Mouse (Mus musculus) CH12.LX (cell line): ENCODE measurements at regions not wholly inside any gene's neighbourhood (a gene's known extent, or its start where the extent isn't known, plus 50 kb on each side); places are given as distances from the start of the nearest gene placed in this dataset.

ENCODE experiments used
- DNase-seq: peaks from one replicate; pipeline ENCODE4 v3.0.0-alpha.2; 2013; ENCODE audit errors: extremely low read depth
- H3K27ac ChIP-seq: 2 replicates; pipeline ENCODE4 v1.5.1; 2012; ENCODE audit warnings: low read depth, mild to moderate bottlenecking, control low read depth, moderate library complexity; ENCODE audit not compliant: insufficient read depth
- H3K27me3 ChIP-seq: replicated peaks from 2 replicates; pipeline ENCODE3; 2012; ENCODE audit warnings: inconsistent platforms
- H3K36me3 ChIP-seq, 2 experiments: replicated peaks in 1 of 2; 2 replicates each; pipeline versions ENCODE3 to v1.6.1; 2012; ENCODE audit warnings: inconsistent platforms in 1 of 2, low read length in 1 of 2, mild to moderate bottlenecking in 1 of 2, mixed read lengths in 1 of 2, moderate library complexity in 1 of 2; ENCODE audit not compliant: control insufficient read depth in 1 of 2, insufficient read depth in 1 of 2
- H3K4me1 ChIP-seq, 2 experiments: 2 replicates each; pipeline ENCODE4 v1.6.1; 2012; ENCODE audit warnings: inconsistent platforms in 1 of 2, moderate library complexity in 1 of 2; ENCODE audit not compliant: insufficient read depth in 2 of 2, control insufficient read depth in 1 of 2
- H3K4me2 ChIP-seq: 2 replicates; pipeline ENCODE4 v1.6.1; 2012; ENCODE audit warnings: low read depth, mild to moderate bottlenecking, control low read depth; ENCODE audit not compliant: poor library complexity, insufficient read depth, severe bottlenecking
- H3K4me3 ChIP-seq, 3 experiments: fragments of 150-350 bp in 1 of 3; sonication (generic) in 1 of 3; replicated peaks in 1 of 3; 2 replicates each; pipeline versions ENCODE3 to v1.5.1; 2011 to 2012; ENCODE audit warnings: low read depth in 2 of 3, low read length in 2 of 3, mild to moderate bottlenecking in 2 of 3, moderate library complexity in 2 of 3, control low read depth in 1 of 3, improper control_type of control experiment in 1 of 3, inconsistent platforms in 1 of 3, mixed read lengths in 1 of 3; ENCODE audit not compliant: poor library complexity in 1 of 3
- H3K79me2 ChIP-seq: replicated peaks from 2 replicates; pipeline ENCODE4 v1.6.1; 2012; ENCODE audit warnings: mild to moderate bottlenecking, moderate library complexity; ENCODE audit not compliant: control insufficient read depth, poor library complexity, insufficient read depth, severe bottlenecking; ENCODE audit errors: extremely low read depth
- H3K9ac ChIP-seq: 2 replicates; pipeline ENCODE4 v1.6.1; 2012; ENCODE audit warnings: low read depth, mild to moderate bottlenecking, control low read depth, moderate library complexity; ENCODE audit not compliant: insufficient read depth
- H3K9me3 ChIP-seq: replicated peaks from 2 replicates; pipeline ENCODE3; 2012; ENCODE audit warnings: low read length, inconsistent platforms, mixed read lengths
- CHD1 ChIP-seq: IDR thresholded peaks from 2 replicates; pipeline ENCODE4 v1.6.1; 2012; ENCODE audit warnings: low read depth, low read length, improper control_type of control experiment, inconsistent platforms
- CHD2 ChIP-seq: IDR thresholded peaks from 2 replicates; pipeline ENCODE4 v1.6.1; 2011; ENCODE audit warnings: low read length, improper control_type of control experiment
- ELF1 ChIP-seq: IDR thresholded peaks from 2 replicates; pipeline ENCODE4 v1.6.1; 2014; ENCODE audit warnings: low read depth, mild to moderate bottlenecking, inconsistent platforms, low read length, improper control_type of control experiment
- EP300 ChIP-seq: IDR thresholded peaks from 2 replicates; pipeline ENCODE4 v1.6.1; 2011; ENCODE audit warnings: low read length, improper control_type of control experiment
- ETS1 ChIP-seq: conservative IDR thresholded peaks from 2 replicates; pipeline ENCODE4 v1.6.1; 2012; ENCODE audit warnings: low read depth, mild to moderate bottlenecking, inconsistent platforms, low read length, improper control_type of control experiment, moderate library complexity
- GABPA ChIP-seq: IDR thresholded peaks from 2 replicates; pipeline ENCODE4 v1.6.1; 2012; ENCODE audit warnings: low read depth, low read length, improper control_type of control experiment, inconsistent platforms; ENCODE audit not compliant: insufficient replicate concordance
- IRF4 ChIP-seq: IDR thresholded peaks from 2 replicates; pipeline ENCODE4 v1.6.1; 2014; ENCODE audit warnings: low read depth, mild to moderate bottlenecking, inconsistent platforms, low read length, improper control_type of control experiment
- JUN ChIP-seq: IDR thresholded peaks from 2 replicates; pipeline ENCODE4 v1.6.1; 2011; ENCODE audit warnings: low read depth, mild to moderate bottlenecking, low read length, improper control_type of control experiment, moderate library complexity; ENCODE audit not compliant: insufficient read depth
- MAZ ChIP-seq: IDR thresholded peaks from 2 replicates; pipeline ENCODE4 v1.6.1; 2012; ENCODE audit warnings: low read depth, mild to moderate bottlenecking, inconsistent platforms, low read length, improper control_type of control experiment, moderate library complexity
- MEF2A ChIP-seq: IDR thresholded peaks from 2 replicates; pipeline ENCODE4 v1.6.1; 2014; ENCODE audit warnings: low read depth, mild to moderate bottlenecking, inconsistent platforms, low read length, improper control_type of control experiment, borderline replicate concordance
- MXI1 ChIP-seq: IDR thresholded peaks from 2 replicates; pipeline ENCODE4 v1.6.1; 2011; ENCODE audit warnings: mild to moderate bottlenecking, low read depth, low read length, improper control_type of control experiment
- MYC ChIP-seq: IDR thresholded peaks from 2 replicates; pipeline ENCODE4 v1.6.1; 2011; ENCODE audit warnings: low read depth, mild to moderate bottlenecking, improper control_type of control experiment, low read length
- PAX5 ChIP-seq: IDR thresholded peaks from 2 replicates; pipeline ENCODE4 v1.6.1; 2012; ENCODE audit warnings: low read length, inconsistent platforms, mixed read lengths
- SIN3A ChIP-seq: IDR thresholded peaks from 2 replicates; pipeline ENCODE4 v1.6.1; 2012; ENCODE audit warnings: low read length, improper control_type of control experiment, inconsistent platforms
- TBP ChIP-seq: conservative IDR thresholded peaks from 2 replicates; pipeline ENCODE4 v1.6.1; 2011; ENCODE audit warnings: low read depth, low read length, improper control_type of control experiment
- TCF12 ChIP-seq: IDR thresholded peaks from 2 replicates; pipeline ENCODE4 v1.6.1; 2014; ENCODE audit warnings: low read depth, mild to moderate bottlenecking, inconsistent platforms, low read length, improper control_type of control experiment
- UBTF ChIP-seq: IDR thresholded peaks from 2 replicates; pipeline ENCODE4 v1.6.1; 2012; ENCODE audit warnings: low read depth, mild to moderate bottlenecking, inconsistent platforms, low read length, improper control_type of control experiment, moderate library complexity
- USF1 ChIP-seq: IDR thresholded peaks from 2 replicates; pipeline ENCODE4 v1.6.1; 2014; ENCODE audit warnings: low read depth, mild to moderate bottlenecking, inconsistent platforms, low read length, improper control_type of control experiment
- ZC3H11A ChIP-seq: IDR thresholded peaks from 2 replicates; pipeline ENCODE4 v1.6.1; 2012; ENCODE audit warnings: low read depth, mild to moderate bottlenecking, inconsistent platforms, low read length, improper control_type of control experiment
- ZKSCAN1 ChIP-seq: IDR thresholded peaks from 2 replicates; pipeline ENCODE4 v1.6.1; 2012; ENCODE audit warnings: low read depth, inconsistent platforms, low read length, improper control_type of control experiment, borderline replicate concordance
- ZNF384 ChIP-seq: IDR thresholded peaks from 2 replicates; pipeline ENCODE4 v1.6.1; 2012; ENCODE audit warnings: low read depth, low read length, improper control_type of control experiment, inconsistent platforms
- dilution Hi-C: fragments of 300-500 bp; cut with MboI; formaldehyde crosslinking; loops from 2 replicates; pipeline ENCODE4 v1.14.3; 2020; ENCODE audit warnings: low sequenced_read_pairs; ENCODE audit not compliant: extremely low pct_unique_long_range_greater_than_20kb, extremely low pct_ligation_motif_present
- in situ Hi-C: fragments of 300-500 bp; cut with MboI; formaldehyde crosslinking; loops from 3 replicates; pipeline ENCODE4 v1.14.3; 2019; ENCODE audit warnings: low sequenced_read_pairs, low pct_ligation_motif_present, low pct_unique_long_range_greater_than_20kb, mixed read lengths

GRCm38 (mm10) chr13:55954346-55954745 is 118.4 kb upstream of the Pitx1 start:
- Histone ChIP-seq H3K4me3 (no peak overlapping the region), H3K9me3 (peaks cover 3% of the 10 kb centered on the region), H3K27ac (no peak overlapping the region), H3K9ac (no peak overlapping the region), H3K4me1 (no peaks in the 10 kb centered on the region), H3K4me2 (no peak overlapping the region), H3K27me3 (peaks cover 2% of the 10 kb centered on the region), H3K36me3 (no peaks in the 10 kb centered on the region), H3K79me2 (no peaks in the 10 kb centered on the region)
- no peak for DNase-seq
- dilution Hi-C loops, result no loop called here
- TF ChIP-seq GABPA, result no peak
- TF ChIP-seq MYC, result no peak
- in situ Hi-C loops, result no loop called here

- no peaks in the 10 kb centered on the region for H3K79me2 ChIP-seq
- DNase-seq, result no peak
- no peak overlapping the region for H3K27ac ChIP-seq
- no peak overlapping the region for H3K4me2 ChIP-seq
- in situ Hi-C loops, result no loop called here
- no peaks in the 10 kb centered on the region for H3K4me1 ChIP-seq
- TF ChIP-seq MXI1 (no peak), MEF2A (no peak), CHD1 (no peak), IRF4 (no peak), CHD2 (no peak), ZNF384 (no peak), ZKSCAN1 (no peak), EP300 (no peak), TCF12 (no peak), USF1 (no peak), SIN3A (no peak), PAX5 (no peak), UBTF (no peak), ELF1 (no peak), JUN (no peak), TBP (no peak), ZC3H11A (no peak), MYC (no peak), MAZ (no peak), ETS1 (no peak)
- no peak overlapping the region for H3K9ac ChIP-seq
- dilution Hi-C loops, result no loop called here
- peaks cover 3% of the 10 kb centered on the region for H3K9me3 ChIP-seq
- no peaks in the 10 kb centered on the region for H3K36me3 ChIP-seq
- peaks cover 2% of the 10 kb centered on the region for H3K27me3 ChIP-seq
- no peak overlapping the region for H3K4me3 ChIP-seq
Observed at GRCm38 (mm10) chr13:55953426-55953825, 117.4 kb upstream of the Pitx1 start.
